Mouse (Mus musculus): ENCODE results near the gene Emc7.
"Not testable (repeated sequence)": the region's sequence is repeated elsewhere in the genome, so short reads cannot be mapped to it uniquely, and the experiment has no call there.

Gene Emc7

DNA sequence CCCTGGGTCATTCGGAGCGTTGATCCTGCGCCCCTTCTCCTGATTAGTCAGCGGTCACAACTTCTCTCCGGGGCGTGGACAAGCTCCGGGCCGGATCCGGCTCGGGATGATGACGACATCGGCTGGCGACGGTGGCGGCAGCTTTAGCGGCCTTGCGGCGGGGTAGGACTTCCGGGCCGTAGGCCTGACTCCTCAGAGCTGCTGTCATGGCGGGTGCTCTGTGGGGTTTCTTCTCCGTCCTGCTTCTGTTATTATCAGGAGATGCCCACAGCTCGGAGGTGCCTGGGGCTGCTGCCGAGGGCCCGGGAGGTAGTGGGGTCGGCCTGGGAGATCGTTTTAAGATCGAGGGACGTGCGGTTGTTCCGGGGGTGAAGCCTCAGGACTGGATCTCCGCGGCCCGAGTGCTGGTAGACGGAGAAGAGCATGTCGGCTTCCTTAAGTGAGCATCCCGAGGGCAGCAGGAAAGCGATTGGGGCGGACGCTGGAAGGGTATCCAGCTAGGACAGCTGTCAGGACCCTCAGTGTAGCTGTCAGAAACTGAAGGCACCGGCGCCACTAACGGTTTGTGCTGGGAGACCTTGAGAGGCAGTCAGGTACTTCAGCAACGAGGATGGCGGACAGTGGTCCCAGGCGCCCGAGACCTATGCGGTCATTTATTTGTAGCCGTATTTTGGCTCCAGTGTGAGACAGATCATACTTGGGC lies at the start of gene Emc7:
Gene Emc7 (plus strand): TSS at position 136 of the 703 bp plus-strand sequence.
- peak; percentile 94 for DNase-seq (ENCODE audit: low spot score)

- no peak for DNase-seq (ENCODE audit: low spot score)
Measured at GRCm38 (mm10) chr2:112407030-112407429, 47.8 kb upstream of the Emc7 start.

DNA sequence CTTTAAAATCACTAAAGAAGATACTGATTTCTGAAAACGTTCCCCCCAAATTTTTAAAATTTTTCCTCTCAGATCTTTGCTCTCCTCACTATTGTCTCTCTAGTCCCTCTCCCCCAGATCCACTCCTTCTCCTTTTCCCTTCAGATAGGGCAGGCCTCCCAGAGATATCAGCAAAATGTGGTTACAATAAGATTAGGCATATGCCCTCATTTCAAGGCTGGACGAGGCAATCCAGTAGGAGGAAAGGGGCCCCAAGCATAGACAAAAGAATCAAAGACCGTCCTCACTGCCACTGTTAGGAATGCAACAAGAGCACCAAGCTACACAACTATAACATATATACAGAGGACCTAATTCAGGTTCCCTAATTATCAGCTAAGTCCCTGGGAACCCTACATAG lies 29.5 kb upstream of the Emc7 start:
- DNase-seq (ENCODE audit: low spot score) = no peak

- DNase-seq (ENCODE audit: low spot score) = not testable (repeated sequence)
Measured at GRCm38 (mm10) chr2:112428534-112428933, 26.3 kb upstream of the Emc7 start.

DNA sequence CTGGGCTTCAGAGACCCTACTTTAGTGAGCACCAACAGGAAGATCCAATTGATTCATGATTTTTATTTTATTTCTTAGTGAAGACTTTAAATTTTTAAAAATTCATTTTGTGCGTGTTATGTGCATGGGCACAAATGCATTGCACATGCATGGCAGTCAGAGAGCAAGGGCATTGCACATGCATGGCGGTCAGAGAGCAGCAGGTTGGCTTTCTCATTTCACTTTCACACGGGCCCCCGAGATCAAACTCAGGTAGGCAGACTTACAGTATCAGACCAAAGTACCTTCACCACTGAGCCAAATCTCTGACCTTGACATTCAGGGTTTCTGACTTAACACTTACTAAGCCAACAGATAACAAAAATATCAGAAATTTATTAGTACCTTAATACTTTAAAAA lies 25.1 kb upstream of the Emc7 start:
- DNase-seq (ENCODE audit: low spot score) = no peak

GRCm38 (mm10) chr2:112430403-112430802 lies 24.4 kb upstream of the Emc7 start:
- DNase-seq (ENCODE audit: low spot score) = no peak

DNA sequence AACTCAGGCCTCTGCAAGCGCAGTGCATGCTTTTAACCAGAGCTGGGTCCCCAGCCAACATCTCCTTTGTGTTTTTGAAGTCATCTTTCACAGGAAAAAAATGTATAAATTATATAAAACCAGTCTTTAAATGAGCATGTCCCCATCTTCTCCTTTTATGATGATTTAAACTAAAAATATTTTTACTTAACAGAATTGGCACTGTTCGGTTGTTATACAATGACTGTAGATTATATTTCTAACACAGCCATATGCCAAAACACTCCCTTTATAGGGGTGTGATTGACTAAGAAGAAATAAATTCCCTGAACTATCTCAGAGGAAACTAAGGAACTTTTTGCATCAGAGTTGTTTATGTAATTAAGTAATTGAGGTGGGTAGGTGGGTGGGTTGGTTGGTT lies 22.3 kb upstream of the Emc7 start:
- DNase-seq (ENCODE audit: low spot score) = no peak

DNA sequence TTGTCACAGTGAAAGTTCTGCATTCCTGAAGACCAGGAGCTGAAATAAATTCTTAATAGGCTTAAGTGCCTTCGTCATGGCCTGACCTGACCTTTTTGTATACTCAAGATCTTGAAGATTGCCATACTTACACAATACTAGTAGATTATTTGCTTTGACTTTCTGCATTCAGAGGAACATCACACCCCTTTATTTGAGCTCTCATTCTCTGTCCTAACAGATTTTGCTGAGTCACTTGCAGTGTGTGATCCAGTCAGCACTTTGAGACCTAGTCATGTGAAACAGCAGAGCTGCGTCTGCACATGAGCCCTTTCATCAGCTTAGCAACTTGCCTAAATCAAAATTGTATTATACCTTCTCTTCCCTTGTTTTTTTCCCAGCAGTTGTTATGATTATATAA lies 21.4 kb upstream of the Emc7 start:
- peak; percentile 49 for DNase-seq (ENCODE audit: low spot score)

DNA sequence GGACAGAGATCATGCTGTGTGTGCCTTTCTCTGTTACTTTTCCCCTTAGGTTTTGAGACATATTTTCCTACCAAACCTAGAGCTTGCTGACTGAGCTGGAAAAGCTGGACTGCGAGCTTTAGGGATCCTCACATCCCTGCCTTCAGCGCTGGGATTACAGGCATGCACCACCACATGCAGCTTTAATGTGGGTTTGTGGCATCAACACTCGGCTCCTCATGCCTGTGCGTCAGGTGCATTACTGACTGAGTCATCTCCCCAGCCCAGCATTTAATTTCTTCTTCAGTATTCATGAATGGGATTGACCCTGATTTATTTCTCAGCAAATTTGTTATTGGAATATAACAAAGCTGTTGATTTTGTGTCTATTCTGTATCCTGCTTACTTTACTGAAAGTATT lies 18.5 kb upstream of the Emc7 start:
- no peak for DNase-seq (ENCODE audit: low spot score)

- no peak for DNase-seq (ENCODE audit: low spot score)
Measured at GRCm38 (mm10) chr2:112437589-112437988, 17.2 kb upstream of the Emc7 start.

DNA sequence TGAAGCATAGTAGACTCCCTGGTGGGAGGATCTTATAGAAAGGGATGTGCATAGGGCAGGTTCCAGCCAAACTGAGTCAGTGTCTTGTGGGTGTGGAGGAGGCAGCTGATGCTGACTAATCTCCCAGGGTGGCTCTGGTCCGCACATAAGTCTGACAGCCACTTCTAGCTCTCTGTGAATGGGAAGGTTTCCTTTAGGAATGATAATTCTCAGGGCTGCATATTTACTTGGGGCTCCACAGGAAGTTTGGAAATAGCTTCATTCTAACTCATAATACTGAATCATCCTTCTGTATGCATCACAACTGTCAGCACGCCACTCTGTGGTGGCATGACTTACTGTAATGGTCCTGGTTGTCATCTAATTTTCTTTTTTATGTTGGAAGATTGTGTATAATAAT lies 11.3 kb upstream of the Emc7 start:
- DNase-seq (ENCODE audit: low spot score) = no peak

- no peak for DNase-seq (ENCODE audit: low spot score)
Measured at GRCm38 (mm10) chr2:112445511-112445910, 9.3 kb upstream of the Emc7 start.

- DNase-seq (ENCODE audit: low spot score) = not testable (repeated sequence)
Measured at GRCm38 (mm10) chr2:112448046-112448445, 6.8 kb upstream of the Emc7 start.

DNA sequence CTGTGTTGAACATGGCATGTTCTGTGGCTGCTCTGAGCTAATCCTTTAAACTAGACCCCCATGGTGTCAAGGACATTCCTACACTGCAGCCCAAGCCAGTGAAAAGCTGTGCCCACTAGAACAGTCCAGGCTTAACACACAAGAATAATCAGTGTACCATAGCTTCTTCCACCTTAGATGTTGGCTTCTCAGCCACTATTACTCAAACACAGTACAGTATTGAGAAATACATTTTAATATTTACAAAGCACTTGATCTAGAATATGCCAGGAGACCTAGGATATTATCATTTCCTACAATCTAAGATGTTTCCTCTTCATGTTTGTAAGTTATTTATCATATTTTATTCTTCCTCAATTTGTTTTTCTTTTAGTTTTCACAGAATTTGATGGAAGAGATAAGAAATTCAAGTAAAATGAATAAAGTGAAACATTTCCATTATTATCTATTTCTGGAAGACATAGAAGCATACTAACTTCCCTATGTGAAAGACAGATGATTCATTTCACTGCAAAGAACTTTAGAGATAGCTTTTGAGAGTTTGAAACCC lies 6.2 kb upstream of the Emc7 start:
- DNase-seq (ENCODE audit: low spot score) = no peak

DNA sequence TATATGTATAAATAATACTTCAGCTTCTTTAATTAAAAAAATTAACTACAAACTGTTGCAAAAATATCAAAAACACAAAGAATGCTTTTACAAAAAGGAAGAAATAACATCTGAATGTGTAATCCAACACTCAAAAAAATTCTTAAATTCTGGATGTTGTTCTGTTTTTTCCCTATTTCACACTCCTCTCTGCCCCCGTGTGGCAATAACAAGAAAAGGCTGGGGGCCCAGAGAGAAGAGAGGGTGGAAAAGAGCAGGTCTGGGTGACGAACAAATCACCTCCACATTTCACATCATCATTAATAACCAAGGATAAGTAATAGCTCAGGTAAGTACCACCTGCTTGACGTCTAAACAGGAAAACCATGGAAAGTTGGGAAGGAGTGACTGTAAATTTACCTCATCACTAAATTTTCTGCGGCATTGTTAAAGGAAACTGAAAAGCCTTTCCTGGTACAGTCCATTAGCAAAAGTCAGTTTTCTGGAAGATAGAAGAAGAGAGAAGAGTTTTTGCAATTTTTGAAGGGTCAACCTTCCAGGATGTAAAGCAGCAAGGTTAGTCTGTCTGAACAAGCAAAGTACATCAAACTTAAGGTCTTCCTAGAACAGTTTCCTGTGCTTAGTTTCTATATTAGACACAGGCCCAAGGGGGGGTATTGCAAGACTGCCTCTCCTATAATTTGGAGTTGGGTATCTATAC lies 5.0 kb upstream of the Emc7 start:
- DNase-seq (ENCODE audit: low spot score) = no peak

- not testable (repeated sequence) for DNase-seq (ENCODE audit: low spot score)
Measured at GRCm38 (mm10) chr2:112452513-112452912, 2.3 kb upstream of the Emc7 start.

- DNase-seq (ENCODE audit: low spot score) = no peak
Measured at GRCm38 (mm10) chr2:112454125-112454861, 504 bp upstream of the Emc7 start.

DNA sequence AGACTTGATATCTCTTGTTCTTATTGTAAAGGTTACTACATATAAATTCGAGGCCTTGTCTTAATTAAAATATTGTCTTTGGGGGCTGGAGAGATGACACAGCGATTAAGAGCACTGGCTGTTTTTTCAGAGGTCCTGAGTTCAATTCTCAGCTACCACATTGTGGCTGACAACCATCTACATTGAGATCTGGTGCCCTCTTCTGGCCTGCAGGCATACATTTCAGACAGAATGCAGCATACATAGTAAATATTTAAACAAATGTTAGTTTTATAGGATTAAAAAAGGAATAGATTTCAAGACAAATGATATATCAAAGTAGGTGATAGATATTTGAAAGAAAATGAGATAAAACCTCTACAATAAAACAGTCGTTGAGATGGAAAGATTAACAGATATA lies 5.8 kb downstream of the Emc7 start:
- DNase-seq (ENCODE audit: low spot score) = no peak

DNA sequence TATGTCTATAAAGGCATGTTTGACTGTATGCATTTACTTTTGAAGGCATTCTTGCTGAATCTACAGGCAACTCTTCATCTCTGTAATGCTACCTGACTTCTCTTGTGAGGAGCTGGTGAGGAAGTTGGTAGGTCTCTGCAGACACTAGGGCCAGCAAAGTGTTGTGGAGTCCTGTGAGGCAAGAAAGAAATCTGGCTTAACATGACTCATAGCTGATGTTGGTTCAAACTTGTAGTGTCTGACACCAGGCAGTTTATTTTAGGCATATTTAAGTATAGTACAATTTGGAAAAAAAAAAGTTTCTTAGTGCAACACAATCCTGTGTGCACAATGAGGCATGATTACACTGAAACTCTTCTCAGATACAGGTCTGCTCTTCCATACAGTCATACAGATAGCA lies 14.7 kb downstream of the Emc7 start:
- DNase-seq (ENCODE audit: low spot score) = no peak

DNA sequence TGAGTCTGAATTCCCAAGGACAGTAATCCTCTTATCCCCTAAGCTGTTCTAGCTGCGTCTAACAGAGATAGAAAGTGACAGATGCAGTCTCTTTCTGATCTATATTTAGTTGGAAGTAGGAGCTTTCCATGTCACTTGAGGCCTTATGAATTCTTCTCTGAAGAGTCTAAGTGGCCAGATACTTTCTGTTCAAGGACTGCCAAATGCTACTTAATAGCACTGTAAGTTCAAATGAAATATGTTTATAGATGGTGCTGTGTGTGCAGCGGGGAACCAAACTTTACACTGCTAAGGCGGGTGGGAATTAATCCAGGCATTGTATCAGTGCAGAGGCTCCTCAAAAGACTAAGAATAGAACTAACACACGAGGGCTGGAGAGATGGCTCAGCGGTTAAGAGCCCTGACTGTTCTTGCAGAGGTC lies 16.2 kb downstream of the Emc7 start:
- no peak for DNase-seq (ENCODE audit: low spot score)

- no peak for DNase-seq (ENCODE audit: low spot score)
Measured at GRCm38 (mm10) chr2:112472076-112472475, 17.3 kb downstream of the Emc7 start.

DNA sequence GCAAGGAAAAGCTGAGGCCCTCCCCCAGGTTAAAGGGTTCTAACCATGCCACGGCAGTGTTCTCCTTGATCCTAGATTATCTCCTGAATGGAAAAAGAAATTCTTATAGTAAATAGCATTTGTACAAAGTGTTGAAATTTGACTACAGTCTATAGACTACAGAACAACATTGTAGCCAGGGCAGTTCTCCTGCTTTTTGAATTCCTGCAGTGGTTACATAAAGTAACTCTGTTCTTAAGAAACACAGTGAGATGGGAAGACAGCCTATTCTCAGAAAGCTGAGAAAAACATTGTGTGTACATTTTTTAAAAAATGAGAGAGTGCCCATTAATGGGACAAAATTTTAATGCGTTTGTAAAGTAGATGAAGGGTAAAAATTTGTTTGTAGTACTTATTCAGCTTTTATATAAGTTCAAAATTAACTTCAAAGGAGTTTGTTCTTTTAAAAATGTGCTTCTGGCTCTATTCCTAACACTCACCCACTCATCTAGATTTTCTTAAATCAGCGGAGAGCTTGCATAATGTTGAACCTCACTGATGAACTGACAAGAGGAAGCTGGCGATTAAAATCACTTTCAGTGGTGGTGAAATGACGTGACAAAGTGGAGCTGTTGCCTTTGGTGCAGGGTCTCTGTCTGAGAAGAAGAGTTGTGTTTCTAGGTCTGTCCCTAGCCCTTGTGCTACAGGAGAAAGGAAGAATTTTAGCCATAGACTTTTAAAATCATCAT lies 20.4 kb downstream of the Emc7 start:
- DNase-seq (ENCODE audit: low spot score) = no peak

Measured in c-Kit-positive CD71-positive TER-119-positive erythroid progenitor cells, embryonic 14.5 days (primary cell).